Mouse (Mus musculus) natural killer cell, adult 2 months (primary cell): ENCODE measurements at regions not wholly inside any gene's neighbourhood (a gene's known extent, or its start where the extent isn't known, plus 50 kb on each side); places are given as distances from the start of the nearest gene placed in this dataset.

ENCODE experiments used
- DNase-seq, 2 experiments: peaks; one replicate each; pipeline ENCODE4 v3.0.0; 2022; ENCODE audit warnings: low spot score in 2 of 2

DNA sequence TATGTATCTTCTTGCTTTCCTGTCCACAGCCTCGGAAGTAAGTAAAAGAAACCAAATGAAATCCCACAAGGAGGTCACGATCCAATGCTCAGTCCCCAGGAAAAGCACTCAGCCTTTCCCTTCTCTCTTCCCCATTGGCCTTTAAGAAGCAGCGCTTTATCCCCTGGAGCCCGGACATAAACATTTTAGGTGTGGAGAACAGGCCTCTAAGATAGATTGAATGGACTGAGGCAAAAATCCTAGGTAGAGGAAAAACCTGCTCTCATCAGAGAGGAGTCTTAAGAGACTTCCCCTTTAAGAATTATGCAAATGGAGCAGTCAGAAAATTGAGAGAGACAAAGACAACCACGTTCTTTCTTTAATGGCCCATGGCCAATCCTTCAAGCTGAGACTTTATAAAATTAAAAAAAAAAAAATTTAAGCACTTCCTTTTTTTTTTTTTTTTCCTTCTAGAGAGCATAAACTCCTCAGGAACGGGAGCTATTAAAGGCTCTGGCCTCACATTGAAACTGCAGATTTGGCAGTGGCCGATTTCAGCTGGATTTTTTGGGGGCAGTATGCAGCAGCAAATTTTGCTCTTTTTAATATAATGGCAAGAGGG lies 1020.5 kb downstream of the 9330182O14Rik start:
- no peak for DNase-seq

DNA sequence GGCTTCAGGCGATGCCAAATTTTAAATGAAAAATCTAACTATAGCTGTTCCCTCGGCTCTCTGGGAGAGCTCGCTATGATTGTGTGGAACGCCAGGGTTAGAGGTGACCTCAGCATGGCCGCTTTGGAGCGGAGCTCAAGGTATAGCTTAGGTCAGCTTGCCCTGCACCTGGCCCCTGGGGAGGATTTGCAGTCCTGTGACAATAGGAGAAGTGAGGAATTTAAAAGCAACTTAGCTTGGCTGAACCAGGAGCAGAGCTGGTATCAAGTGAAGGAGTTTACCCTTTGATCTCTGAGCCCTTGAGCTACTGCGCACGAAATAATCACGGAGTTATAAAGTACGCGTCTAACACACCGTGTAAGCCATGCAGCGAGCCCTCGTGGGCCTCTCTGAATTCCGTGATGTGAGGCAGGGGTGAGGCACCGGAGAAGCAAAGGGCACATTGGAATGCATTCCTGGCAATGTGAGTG lies 1021.0 kb downstream of the 9330182O14Rik start:
- DNase-seq, result no peak

DNA sequence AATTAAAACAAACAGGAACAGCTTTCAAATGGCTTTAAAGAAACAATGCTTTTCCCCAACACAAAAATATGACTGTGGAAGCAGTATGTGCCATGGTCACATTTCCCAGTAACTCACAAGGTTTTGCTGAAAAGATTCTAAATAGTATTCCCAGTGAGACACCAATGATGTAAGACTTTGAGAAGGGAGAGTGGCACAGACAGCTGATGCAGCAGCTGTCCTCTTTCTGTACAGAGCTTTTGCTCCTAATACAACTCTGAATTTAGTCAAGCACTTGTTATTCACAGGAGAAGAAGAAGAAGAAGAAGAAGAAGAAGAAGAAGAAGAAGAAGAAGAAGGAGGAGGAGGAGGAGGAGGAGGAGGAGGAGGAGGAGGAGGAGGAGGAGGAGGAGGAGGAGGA lies 1023.6 kb downstream of the 9330182O14Rik start:
- no peak for DNase-seq

DNA sequence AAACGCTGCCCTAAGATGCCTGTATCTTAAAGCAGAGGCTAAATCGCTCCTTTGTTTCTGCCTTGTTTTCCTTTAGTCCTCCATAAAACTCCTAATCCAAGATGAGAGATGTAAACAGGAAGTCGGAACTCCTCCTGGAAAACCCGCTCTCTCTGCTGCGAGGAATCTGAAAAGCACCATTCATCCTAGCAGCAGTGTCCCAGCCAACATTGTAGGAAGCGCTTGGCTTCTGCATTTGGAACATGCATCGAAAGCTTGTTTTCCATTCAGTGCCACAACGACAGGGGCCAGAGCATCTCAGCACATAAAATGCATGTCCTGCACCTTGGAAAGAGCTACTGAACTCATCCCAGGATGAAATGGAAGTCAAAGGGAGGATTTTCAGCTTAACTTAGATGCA lies 1028.1 kb downstream of the 9330182O14Rik start:
- no peak for DNase-seq

DNA sequence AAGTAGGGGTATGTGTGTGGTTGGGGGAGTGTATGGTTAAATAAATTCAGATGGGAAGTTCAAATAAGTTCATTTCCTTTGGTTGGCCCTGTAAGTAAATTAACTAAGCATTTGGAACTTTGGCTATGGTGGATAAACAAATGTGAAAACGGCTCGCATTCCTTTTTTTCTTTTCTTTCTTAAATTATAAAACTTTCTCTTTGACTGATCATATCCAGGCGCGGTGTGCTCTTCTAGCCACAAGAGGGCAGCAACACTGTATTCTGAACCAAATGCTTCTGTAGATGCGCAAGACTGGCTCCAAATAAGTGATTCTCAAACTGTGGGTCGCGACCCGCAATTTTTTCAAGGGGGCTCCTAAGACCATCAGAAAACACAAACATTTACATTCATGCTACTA lies 1028.6 kb downstream of the 9330182O14Rik start:
- peak; percentile 3 to 13 for DNase-seq

DNA sequence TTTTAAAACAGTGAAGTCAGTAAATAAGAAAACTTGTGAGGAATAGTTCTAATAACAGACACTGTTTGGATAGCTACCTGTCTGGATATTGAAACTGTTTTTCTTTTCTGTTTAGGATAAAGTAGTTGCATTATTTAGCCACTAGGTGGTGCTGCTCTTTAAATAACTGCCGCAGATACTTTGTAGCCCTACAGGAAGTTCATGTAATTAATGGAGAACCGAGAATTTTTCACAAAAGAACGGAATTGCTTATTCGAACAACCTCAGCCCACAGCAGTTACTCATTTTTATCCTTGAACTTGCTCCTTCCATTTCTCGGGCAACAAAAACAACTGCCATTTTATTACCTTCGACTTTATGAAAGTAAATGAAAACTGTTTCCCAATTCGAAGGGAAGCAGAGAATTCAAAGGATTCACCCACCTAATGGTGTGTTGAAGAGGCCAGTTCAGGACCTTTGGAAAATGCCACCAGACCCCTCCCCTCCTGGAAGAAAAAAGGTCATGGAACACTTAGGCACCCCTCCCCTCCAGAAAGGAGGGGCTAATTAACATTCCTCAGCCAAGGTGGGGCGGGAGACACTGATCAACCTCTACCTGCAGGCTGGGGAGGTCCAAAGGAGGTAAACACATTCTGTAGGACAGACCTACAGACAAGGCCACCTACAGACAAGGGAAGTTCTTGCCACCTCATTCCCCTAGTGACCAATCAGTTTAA lies 1029.6 kb downstream of the 9330182O14Rik start:
- no peak for DNase-seq

DNA sequence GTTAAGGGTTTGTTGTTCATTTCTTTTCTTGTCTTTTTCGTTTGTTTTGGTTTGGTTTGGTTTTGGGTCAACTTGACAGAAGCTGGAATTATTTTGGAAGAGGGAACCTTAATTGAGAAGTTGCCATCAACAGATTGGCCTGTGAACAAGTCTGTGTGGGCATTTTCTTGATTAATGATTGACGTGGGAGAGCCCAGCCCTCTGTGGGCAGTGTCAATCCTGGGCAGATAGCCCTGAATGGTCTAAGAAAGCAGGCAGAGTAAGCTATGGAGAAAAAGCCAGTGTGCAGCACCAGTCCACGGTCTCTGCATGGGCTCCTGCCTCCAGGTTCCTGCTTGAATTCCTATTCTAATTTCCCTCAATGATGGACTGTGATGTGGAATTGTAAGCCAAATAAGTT lies 1031.4 kb downstream of the 9330182O14Rik start:
- DNase-seq, result no peak

DNA sequence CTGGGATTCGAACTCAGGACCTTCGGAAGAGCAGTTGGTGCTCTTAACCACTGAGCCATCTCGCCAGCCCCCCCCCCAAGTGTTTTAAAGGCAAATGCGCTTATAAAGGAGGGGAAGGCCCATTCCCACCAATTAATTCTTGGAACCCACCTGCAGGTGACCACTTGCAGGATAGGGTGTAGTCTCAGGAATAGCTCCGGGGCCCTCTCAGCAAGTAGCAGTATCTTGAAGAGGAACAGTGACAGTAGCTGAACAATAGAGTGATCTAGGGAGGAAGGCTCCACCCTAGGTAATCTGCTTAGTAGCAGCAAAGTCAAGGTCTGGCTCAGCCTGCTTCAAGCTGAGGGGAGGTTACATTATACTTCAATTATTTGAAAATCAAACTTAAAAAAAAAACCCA lies 1056.6 kb downstream of the 9330182O14Rik start:
- DNase-seq, result no peak

DNA sequence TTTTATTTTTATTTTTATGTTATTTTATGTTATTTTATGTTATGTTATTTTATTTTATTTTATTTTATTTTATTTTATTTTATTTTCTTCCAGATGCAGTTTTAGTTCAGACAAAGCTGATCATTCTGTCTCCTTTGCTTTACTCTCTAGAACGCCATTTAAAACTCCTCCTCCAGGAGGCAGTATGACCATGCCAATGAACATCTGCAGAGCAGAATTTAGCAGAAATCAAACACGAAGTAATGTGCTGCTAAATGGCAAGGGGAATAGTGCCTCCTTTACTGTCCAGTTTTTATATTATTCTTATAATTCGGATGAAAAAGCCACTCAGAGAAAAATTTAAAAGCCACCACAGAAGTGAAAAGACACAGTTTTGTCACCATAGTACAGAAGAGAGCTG lies 1059.1 kb downstream of the 9330182O14Rik start:
- no peak for DNase-seq

DNA sequence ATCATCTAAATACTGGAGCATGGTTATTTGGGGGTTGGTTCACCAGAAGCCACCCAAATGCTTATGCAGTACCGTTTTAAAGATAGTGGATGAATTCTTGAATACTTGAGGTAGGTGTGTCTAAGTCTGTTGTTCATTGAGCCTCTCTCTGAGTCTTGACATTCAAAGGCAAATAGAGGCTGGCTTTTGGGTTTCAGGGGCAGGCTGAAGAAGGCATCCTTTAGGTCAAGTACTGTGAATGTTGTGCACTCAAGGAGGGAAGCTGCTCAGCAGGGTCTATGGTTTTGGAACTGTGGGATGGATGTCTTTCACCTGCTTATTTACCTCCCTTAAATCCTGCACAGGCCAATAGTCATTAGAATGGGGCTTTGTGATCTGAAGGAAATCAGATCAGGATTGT lies 1089.6 kb downstream of the 9330182O14Rik start:
- DNase-seq, result no peak

DNA sequence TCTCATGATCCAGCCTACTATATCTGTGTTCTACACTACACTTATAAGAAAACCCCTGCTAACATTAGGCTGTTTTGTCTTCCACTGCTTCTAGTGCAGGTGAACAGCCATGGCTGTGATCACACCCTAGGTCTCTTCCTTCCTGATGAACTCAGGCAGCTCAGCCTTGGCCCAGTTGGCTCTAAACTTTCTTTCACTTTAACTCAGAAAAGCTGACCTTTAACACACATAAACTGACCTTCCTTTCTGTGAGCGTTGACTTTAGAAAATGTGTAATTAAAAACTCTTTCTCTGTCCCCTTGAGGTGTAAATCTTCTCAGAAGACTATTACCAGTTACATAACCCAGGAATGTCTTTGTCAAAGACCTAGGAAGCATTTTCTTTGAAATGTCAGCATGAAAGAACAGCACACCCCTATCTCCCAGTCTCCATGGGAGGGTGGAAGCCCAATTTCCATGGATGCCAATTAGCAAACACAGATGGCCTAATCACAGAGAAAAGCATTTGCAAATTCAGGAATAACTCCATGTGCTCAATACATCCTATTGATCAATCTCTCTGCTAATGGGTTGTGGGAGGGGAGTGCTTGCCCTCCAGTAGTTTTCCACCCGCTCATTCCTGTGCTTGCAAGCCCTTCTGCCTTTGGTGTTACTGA lies 1098.4 kb downstream of the 9330182O14Rik start:
- DNase-seq, result no peak
